Mouse (Mus musculus) MEL (cell line): ENCODE measurements at regions not wholly inside any gene's neighbourhood (a gene's known extent, or its start where the extent isn't known, plus 50 kb on each side); places are given as distances from the start of the nearest gene placed in this dataset.

Experiments used
- DNase-seq: peaks from one replicate; pipeline ENCODE4 v3.0.0; 2011; ENCODE audit warnings: low read depth, low spot score
- H3K27ac ChIP-seq: 2 replicates; pipeline ENCODE4 v1.5.1; 2012; ENCODE audit warnings: low read depth, mild to moderate bottlenecking, control low read depth, low read length, moderate library complexity; ENCODE audit not compliant: control insufficient read depth
- H3K27me3 ChIP-seq, 2 experiments: fragments of 150-350 bp in 1 of 2; sonication (generic) in 1 of 2; 2 replicates each; pipeline ENCODE4 v1.6.1; 2012; ENCODE audit warnings: low read length in 2 of 2, mild to moderate bottlenecking in 2 of 2, improper control_type of control experiment in 1 of 2, moderate library complexity in 1 of 2; ENCODE audit not compliant: insufficient read depth in 2 of 2, control insufficient read depth in 1 of 2
- H3K36me3 ChIP-seq, 2 experiments: 2 replicates each; pipeline ENCODE4 v1.6.1; 2012 to 2014; ENCODE audit warnings: low read length in 2 of 2, improper control_type of control experiment in 1 of 2, inconsistent platforms in 1 of 2, mild to moderate bottlenecking in 1 of 2; ENCODE audit not compliant: insufficient read depth in 2 of 2, control insufficient read depth in 1 of 2
- H3K4me1 ChIP-seq, 2 experiments: fragments of 150-350 bp in 1 of 2; sonication (generic) in 1 of 2; 2 replicates each; pipeline ENCODE4 v1.6.1; 2012; ENCODE audit warnings: low read length in 2 of 2, improper control_type of control experiment in 1 of 2, mild to moderate bottlenecking in 1 of 2; ENCODE audit not compliant: insufficient read depth in 2 of 2, control insufficient read depth in 1 of 2
- H3K4me3 ChIP-seq, 2 experiments: fragments of 150-350 bp in 1 of 2; sonication (generic) in 1 of 2; 2 replicates each; pipeline ENCODE4 v1.5.1; 2012; ENCODE audit warnings: low read depth in 2 of 2, low read length in 2 of 2, mild to moderate bottlenecking in 2 of 2, moderate library complexity in 2 of 2, control low read depth in 1 of 2, improper control_type of control experiment in 1 of 2; ENCODE audit not compliant: control insufficient read depth in 1 of 2, insufficient read depth in 1 of 2
- H3K79me2 ChIP-seq: 2 replicates; pipeline ENCODE4 v1.6.1; 2012; ENCODE audit warnings: mild to moderate bottlenecking, low read length, moderate library complexity; ENCODE audit not compliant: control insufficient read depth, poor library complexity, insufficient read depth
- H3K9ac ChIP-seq: 2 replicates; pipeline ENCODE4 v1.6.1; 2012; ENCODE audit warnings: low read depth, mild to moderate bottlenecking, control low read depth, low read length, moderate library complexity; ENCODE audit not compliant: control insufficient read depth, poor library complexity, severe bottlenecking
- H3K9me3 ChIP-seq: fragments of 150-350 bp; sonication (generic); replicated peaks from 2 replicates; pipeline ENCODE4 v1.6.1; 2012; ENCODE audit warnings: mild to moderate bottlenecking, low read length, improper control_type of control experiment, moderate library complexity; ENCODE audit not compliant: insufficient read depth
- CHD2 ChIP-seq: IDR thresholded peaks from 2 replicates; pipeline ENCODE4 v1.6.1; 2011; ENCODE audit warnings: low read length, improper control_type of control experiment
- CTCF ChIP-seq, 3 experiments: IDR thresholded peaks in 2 of 3; conservative IDR thresholded peaks in 1 of 3; 2 replicates each; pipeline ENCODE4 v1.5.1; 2011 to 2012; ENCODE audit warnings: low read length in 3 of 3, low read depth in 2 of 3, mild to moderate bottlenecking in 2 of 3, improper control_type of control experiment in 1 of 3, inconsistent platforms in 1 of 3, mixed read lengths in 1 of 3, moderate library complexity in 1 of 3; ENCODE audit not compliant: control insufficient read depth in 1 of 3, insufficient read depth in 1 of 3, poor library complexity in 1 of 3, severe bottlenecking in 1 of 3
- E2F4 ChIP-seq: IDR thresholded peaks from 2 replicates; pipeline ENCODE4 v1.6.1; 2011; ENCODE audit warnings: low read depth, low read length, improper control_type of control experiment, borderline replicate concordance
- ELF1 ChIP-seq: IDR thresholded peaks from 2 replicates; pipeline ENCODE4 v1.6.1; 2014; ENCODE audit warnings: low read depth, mild to moderate bottlenecking, inconsistent platforms, low read length, improper control_type of control experiment, moderate library complexity
- EP300 ChIP-seq, 2 experiments: IDR thresholded peaks; 2 replicates each; pipeline ENCODE4 v1.6.1; 2011; ENCODE audit warnings: improper control_type of control experiment in 2 of 2, low read length in 2 of 2, low read depth in 1 of 2, mild to moderate bottlenecking in 1 of 2
- GABPA ChIP-seq: IDR thresholded peaks from 2 replicates; pipeline ENCODE4 v1.6.1; 2012; ENCODE audit warnings: low read depth, mild to moderate bottlenecking, inconsistent platforms, low read length, improper control_type of control experiment, moderate library complexity
- HCFC1 ChIP-seq: IDR thresholded peaks from 2 replicates; pipeline ENCODE4 v1.6.1; 2012; ENCODE audit warnings: low read depth, mild to moderate bottlenecking, inconsistent platforms, low read length, improper control_type of control experiment, moderate library complexity
- JUND ChIP-seq: IDR thresholded peaks from 2 replicates; pipeline ENCODE4 v1.6.1; 2011; ENCODE audit warnings: low read depth, mild to moderate bottlenecking, improper control_type of control experiment, low read length
- KAT2A ChIP-seq: conservative IDR thresholded peaks from 2 replicates; pipeline ENCODE4 v1.6.1; 2012; ENCODE audit warnings: low read depth, low read length, improper control_type of control experiment, inconsistent platforms
- MAX ChIP-seq: IDR thresholded peaks from 2 replicates; pipeline ENCODE4 v1.6.1; 2011; ENCODE audit warnings: low read length, improper control_type of control experiment
- MEF2A ChIP-seq: IDR thresholded peaks from 2 replicates; pipeline ENCODE4 v1.6.1; 2014; ENCODE audit warnings: low read depth, mild to moderate bottlenecking, inconsistent platforms, low read length, improper control_type of control experiment; ENCODE audit not compliant: poor library complexity, insufficient replicate concordance, severe bottlenecking; ENCODE audit errors: extremely low read depth
- MXI1 ChIP-seq: IDR thresholded peaks from 2 replicates; pipeline ENCODE4 v1.6.1; 2011; ENCODE audit warnings: mild to moderate bottlenecking, low read depth, low read length, improper control_type of control experiment
- MYB ChIP-seq: IDR thresholded peaks from 2 replicates; pipeline ENCODE4 v1.6.1; 2011; ENCODE audit warnings: mild to moderate bottlenecking, low read depth, low read length, improper control_type of control experiment
- MYC ChIP-seq: IDR thresholded peaks from 2 replicates; pipeline ENCODE4 v1.6.1; 2011; ENCODE audit warnings: low read depth, mild to moderate bottlenecking, low read length, improper control_type of control experiment, moderate library complexity
- NELFE ChIP-seq: IDR thresholded peaks from 2 replicates; pipeline ENCODE4 v1.6.1; 2011; ENCODE audit warnings: low read depth, low read length, improper control_type of control experiment
- NRF1 ChIP-seq: IDR thresholded peaks from 2 replicates; pipeline ENCODE4 v1.6.1; 2014; ENCODE audit warnings: low read depth, mild to moderate bottlenecking, inconsistent platforms, low read length, improper control_type of control experiment, moderate library complexity; ENCODE audit not compliant: poor library complexity, insufficient read depth, severe bottlenecking
- POLR2AphosphoS2 ChIP-seq: IDR thresholded peaks from 2 replicates; pipeline ENCODE4 v1.6.1; 2011; ENCODE audit warnings: low read length, improper control_type of control experiment
- RAD21 ChIP-seq: IDR thresholded peaks from 2 replicates; pipeline ENCODE4 v1.6.1; 2011; ENCODE audit warnings: mild to moderate bottlenecking, low read depth, low read length, improper control_type of control experiment
- RCOR1 ChIP-seq: IDR thresholded peaks from 2 replicates; pipeline ENCODE4 v1.6.1; 2012; ENCODE audit warnings: low read depth, mild to moderate bottlenecking, inconsistent platforms, low read length, improper control_type of control experiment
- TAL1 ChIP-seq: IDR thresholded peaks from 2 replicates; pipeline ENCODE4 v1.6.1; 2012; ENCODE audit warnings: mild to moderate bottlenecking, inconsistent platforms, low read length, moderate library complexity, mixed read lengths
- TBP ChIP-seq: IDR thresholded peaks from 2 replicates; pipeline ENCODE4 v1.8.0; 2011; ENCODE audit warnings: low read depth, low read length, improper control_type of control experiment
- UBTF ChIP-seq: IDR thresholded peaks from 2 replicates; pipeline ENCODE4 v1.6.1; 2012; ENCODE audit warnings: low read depth, mild to moderate bottlenecking, inconsistent platforms, low read length, improper control_type of control experiment, moderate library complexity, borderline replicate concordance; ENCODE audit not compliant: insufficient read depth
- USF2 ChIP-seq, 2 experiments: IDR thresholded peaks; 2 replicates each; pipeline ENCODE4 v1.6.1; 2011 to 2012; ENCODE audit warnings: improper control_type of control experiment in 2 of 2, low read length in 2 of 2, borderline replicate concordance in 1 of 2, inconsistent platforms in 1 of 2, low read depth in 1 of 2, mild to moderate bottlenecking in 1 of 2; ENCODE audit not compliant: insufficient read depth in 1 of 2
- ZKSCAN1 ChIP-seq: IDR thresholded peaks from 2 replicates; pipeline ENCODE4 v1.6.1; 2012; ENCODE audit warnings: low read depth, mild to moderate bottlenecking, inconsistent platforms, low read length, improper control_type of control experiment, moderate library complexity
- ZMIZ1 ChIP-seq: IDR thresholded peaks from 2 replicates; pipeline ENCODE4 v1.6.1; 2012; ENCODE audit warnings: low read depth, mild to moderate bottlenecking, inconsistent platforms, low read length, improper control_type of control experiment, moderate library complexity
- ZNF384 ChIP-seq: IDR thresholded peaks from 2 replicates; pipeline ENCODE4 v1.6.1; 2012; ENCODE audit warnings: low read depth, mild to moderate bottlenecking, inconsistent platforms, low read length, improper control_type of control experiment

DNA sequence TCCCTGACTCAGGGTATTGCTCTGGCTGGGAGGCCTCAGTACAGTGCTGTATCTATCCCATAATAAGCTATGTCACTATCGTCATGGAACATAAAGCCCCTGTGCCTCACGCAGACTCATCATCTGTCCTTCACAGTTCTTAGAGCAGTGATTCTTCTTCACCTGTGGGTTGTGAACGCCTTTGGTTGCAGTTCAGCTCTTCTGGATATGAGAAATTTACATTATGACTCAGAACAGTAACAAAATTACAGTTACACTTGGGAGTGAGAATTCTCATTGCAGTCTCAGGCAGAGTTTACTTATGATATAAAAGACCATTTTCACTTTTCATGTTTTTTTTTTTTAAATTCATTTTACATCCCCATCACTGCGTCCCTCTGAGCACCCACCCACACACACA is 941.4 kb downstream of the Slc4a3 start:
- H3K27ac ChIP-seq: no peak overlapping the region
- H3K27me3 ChIP-seq: no peaks in the 10 kb centered on the region
- DNase-seq: no peak
- H3K4me3 ChIP-seq: no peak overlapping the region
- no peak overlapping the region for H3K9ac ChIP-seq
- H3K79me2 ChIP-seq: no peaks in the 10 kb centered on the region
- TF ChIP-seq ELF1: no peak
- TF ChIP-seq MEF2A: no peak
- TF ChIP-seq E2F4: no peak
- no peak for TF ChIP-seq RAD21
- TF ChIP-seq ZMIZ1: no peak
- no peak for TF ChIP-seq GABPA
- TF ChIP-seq RCOR1: no peak
- no peak for TF ChIP-seq NELFE
- no peak for TF ChIP-seq ZKSCAN1
- TF ChIP-seq JUND: no peak
- TF ChIP-seq TBP: no peak
- TF ChIP-seq NRF1: no peak
- no peak for TF ChIP-seq MAX
- no peak for TF ChIP-seq KAT2A
- no peak for TF ChIP-seq USF2 (IDR thresholded peaks at IDR 0.05; ENCODE audit: borderline replicate concordance in 1 of 2, insufficient read depth in 1 of 2, low read depth in 1 of 2, low read length in 2 of 2)
- TF ChIP-seq CTCF (IDR thresholded peaks at IDR 0.05 in 2 of 3, conservative IDR thresholded peaks at IDR 0.05 in 1 of 3; ENCODE audit: control insufficient read depth in 1 of 3, insufficient read depth in 1 of 3, low read depth in 2 of 3, low read length in 3 of 3, poor library complexity in 1 of 3, severe bottlenecking in 1 of 3): no peak
- no peaks in the 10 kb centered on the region for H3K4me1 ChIP-seq
- no peaks in the 10 kb centered on the region for H3K36me3 ChIP-seq
- H3K9me3 ChIP-seq: no peaks in the 10 kb centered on the region

DNA sequence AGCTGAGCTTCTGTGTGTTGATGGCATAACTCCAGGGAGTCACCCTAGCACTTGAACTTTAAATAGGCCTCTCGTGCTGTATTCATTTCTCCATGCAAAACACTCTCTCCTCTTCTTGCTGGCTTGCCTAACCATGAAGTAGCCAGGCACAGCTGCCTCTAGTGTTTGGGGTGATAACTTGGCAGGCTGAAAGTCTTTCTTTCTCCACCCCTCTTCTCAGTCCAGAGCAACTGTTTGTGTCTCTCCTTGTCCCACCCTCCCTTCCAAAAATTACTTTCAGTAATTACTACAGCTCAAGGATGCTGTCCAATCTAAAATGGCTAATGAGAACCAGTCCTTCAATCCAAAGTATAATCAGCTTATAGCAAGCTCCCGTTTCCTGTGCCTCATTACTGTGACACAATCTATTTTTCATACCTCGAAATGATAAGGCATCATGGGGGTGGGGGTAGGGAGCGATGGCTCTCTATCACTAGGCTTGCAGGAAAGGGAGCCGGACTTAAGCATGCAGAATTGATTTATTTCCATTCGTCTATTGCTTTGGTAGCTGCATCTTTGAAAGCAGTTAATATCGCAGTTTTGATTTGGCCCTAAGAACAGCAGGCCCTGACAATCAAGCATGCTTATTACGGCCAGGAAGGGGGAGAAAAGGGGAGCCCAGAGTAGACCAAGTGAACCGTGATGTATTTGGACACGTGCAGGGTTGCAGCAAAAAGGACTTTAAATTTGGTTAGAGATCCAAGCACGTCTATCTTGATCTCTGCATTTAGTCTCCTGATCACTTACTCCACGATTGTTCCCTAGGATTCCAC is 943.8 kb downstream of the Slc4a3 start:
- TF ChIP-seq TAL1: no peak
- no peak for TF ChIP-seq MXI1
- TF ChIP-seq POLR2AphosphoS2: no peak
- TF ChIP-seq USF2 (IDR thresholded peaks at IDR 0.05; ENCODE audit: borderline replicate concordance in 1 of 2, insufficient read depth in 1 of 2, low read depth in 1 of 2, low read length in 2 of 2): no peak
- no peak for TF ChIP-seq MEF2A
- TF ChIP-seq ZNF384: no peak
- no peak for TF ChIP-seq NRF1
- TF ChIP-seq GABPA: no peak
- TF ChIP-seq HCFC1: no peak
- no peak for TF ChIP-seq MYB
- no peak for TF ChIP-seq UBTF
- TF ChIP-seq NELFE: no peak
- TF ChIP-seq EP300 (IDR thresholded peaks at IDR 0.05; ENCODE audit: low read depth in 1 of 2, low read length in 2 of 2): no peak
- no peak for TF ChIP-seq CHD2
- no peak for TF ChIP-seq ELF1
- TF ChIP-seq MYC: no peak
- TF ChIP-seq MAX: no peak
- TF ChIP-seq ZMIZ1: no peak
- no peak for TF ChIP-seq E2F4
- Histone ChIP-seq H3K9ac (no peak overlapping the region), H3K36me3 (no peaks in the 10 kb centered on the region), H3K79me2 (no peaks in the 10 kb centered on the region), H3K4me3 (no peak overlapping the region), H3K27ac (no peak overlapping the region), H3K4me1 (no peaks in the 10 kb centered on the region), H3K9me3 (no peaks in the 10 kb centered on the region), H3K27me3 (no peaks in the 10 kb centered on the region)
- no peak for DNase-seq
